Mouse (Mus musculus) urinary bladder, postnatal 10 days (tissue): ENCODE measurements around the gene Pkd2l1.

Source experiments
- DNase-seq: peaks from one replicate; pipeline ENCODE4 v3.0.0; 2022; ENCODE audit warnings: low spot score

Gene Pkd2l1

DNA sequence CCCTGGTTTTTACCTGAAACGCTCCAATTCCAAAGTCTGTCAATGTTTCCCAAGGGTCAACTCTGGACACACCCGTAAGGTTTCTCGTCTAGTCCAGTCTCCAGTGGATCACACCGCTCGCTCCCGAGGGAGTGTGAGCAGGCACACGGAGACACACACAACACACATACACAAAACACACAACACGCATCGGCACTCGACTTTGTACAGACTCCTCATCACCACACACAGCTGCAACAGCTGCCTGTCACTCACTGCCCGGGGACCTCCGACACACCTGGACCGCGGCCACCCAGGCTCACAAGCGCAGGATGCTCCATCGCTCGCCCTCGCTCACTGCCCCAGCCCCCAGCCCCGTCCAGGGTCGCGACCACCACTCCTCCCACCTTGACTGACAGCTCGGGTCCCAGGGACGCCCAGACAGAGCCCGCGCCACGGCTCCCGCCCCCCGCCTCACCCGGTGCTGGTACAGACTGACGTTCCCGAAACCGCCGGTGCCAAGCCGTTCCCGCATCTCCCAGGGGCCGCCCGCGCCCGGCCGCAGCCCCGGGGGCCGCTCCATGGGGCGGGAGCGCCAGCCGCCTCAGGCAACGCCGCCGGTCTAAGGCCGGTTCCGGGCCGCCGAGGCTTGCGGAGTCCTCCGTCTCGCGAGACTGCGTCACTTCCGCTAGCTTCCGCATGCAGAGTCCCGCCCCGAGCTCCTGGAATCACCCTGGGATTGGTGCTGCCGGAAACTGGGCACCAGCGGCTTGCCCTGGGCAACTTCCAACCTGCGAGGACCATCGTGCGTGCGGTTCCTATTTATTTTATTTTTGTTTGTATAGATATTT, 85.2 kb downstream of the Pkd2l1 start, which contains the start of gene Chuk:
Chuk (minus strand) TSS at position 650 of the 830 bp plus-strand sequence.
- peak; percentile 93 for DNase-seq

- DNase-seq = no peak
Observed at GRCm38 (mm10) chr19:44104393-44104792, 87.8 kb downstream of the Pkd2l1 start.

GRCm38 (mm10) chr19:44103001-44103400, 89.2 kb downstream of the Pkd2l1 start:
- no peak for DNase-seq

DNA sequence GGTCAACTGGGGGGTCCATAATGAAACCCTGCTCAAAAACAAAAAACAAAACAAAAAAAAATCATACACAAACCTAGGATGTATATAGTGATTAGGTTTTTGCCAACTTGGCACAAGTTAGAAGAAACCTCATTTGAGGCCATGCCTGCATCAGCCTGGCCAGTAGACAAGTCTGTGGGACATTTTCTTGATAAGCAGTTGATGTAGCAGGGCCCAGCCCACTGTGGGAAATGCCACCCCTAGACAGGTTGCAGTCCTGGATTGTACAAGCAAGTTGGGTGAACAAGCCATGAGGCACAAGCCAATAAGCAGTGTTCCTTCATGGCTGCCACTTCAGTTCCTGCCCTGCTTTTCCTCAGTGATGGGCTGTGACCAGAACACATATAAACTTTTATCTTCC, 91.4 kb downstream of the Pkd2l1 start:
- no peak for DNase-seq
